Mouse (Mus musculus) G1E (cell line): Measurements from ENCODE around the gene Htra3. TPM values are rescaled to one million over a fixed set of nuclear protein-coding genes. Genes with fewer than 3 reads are reported as not detected.

Experiments used
- ATAC-seq: 2 replicates; pipeline ENCODE4 v1.8.0; 2016; ENCODE audit warnings: mild to moderate bottlenecking; ENCODE audit not compliant: insufficient number of reproducible peaks, poor library complexity, low FRiP score, severe bottlenecking; ENCODE audit errors: extremely low read depth
- DNase-seq: peaks from one replicate; pipeline ENCODE4 v3.0.0; 2012; ENCODE audit warnings: low spot score
- H3K27me3 ChIP-seq: 2 replicates; pipeline ENCODE4 v1.6.1; 2012; ENCODE audit warnings: mild to moderate bottlenecking, low read length, inconsistent platforms; ENCODE audit not compliant: insufficient read depth
- H3K36me3 ChIP-seq: replicated peaks from 2 replicates; pipeline ENCODE3; 2012; ENCODE audit warnings: mild to moderate bottlenecking, inconsistent platforms
- H3K4me1 ChIP-seq: 2 replicates; pipeline ENCODE4 v1.6.1; 2012; ENCODE audit warnings: low read depth, low read length, inconsistent platforms, mixed read lengths; ENCODE audit not compliant: insufficient read depth
- H3K4me3 ChIP-seq: 2 replicates; pipeline ENCODE4 v1.5.1; 2012; ENCODE audit warnings: low read depth, mild to moderate bottlenecking, inconsistent platforms, low read length, moderate library complexity, mixed read lengths
- H3K9me3 ChIP-seq: replicated peaks from 2 replicates; pipeline ENCODE4 v1.6.1; 2012; ENCODE audit warnings: inconsistent platforms
- CTCF ChIP-seq: IDR thresholded peaks from 2 replicates; pipeline ENCODE4 v1.5.1; 2012; ENCODE audit warnings: low read depth, low read length, inconsistent platforms, mixed read lengths
- GATA1 ChIP-seq: IDR thresholded peaks from 2 replicates; pipeline ENCODE4 v1.6.1; 2012; ENCODE audit warnings: borderline replicate concordance, low read length, inconsistent platforms, mixed read lengths
- GATA2 ChIP-seq: IDR thresholded peaks from 2 replicates; pipeline ENCODE4 v1.6.1; 2012; ENCODE audit warnings: low read depth, low read length, inconsistent platforms, borderline replicate concordance
- POLR2AphosphoS5 ChIP-seq: IDR thresholded peaks from 2 replicates; pipeline ENCODE4 v1.6.1; 2012; ENCODE audit warnings: low read depth, low read length, inconsistent platforms; ENCODE audit not compliant: insufficient replicate concordance
- TAL1 ChIP-seq: conservative IDR thresholded peaks from 2 replicates; pipeline ENCODE4 v1.6.1; 2012; ENCODE audit warnings: low read depth, low read length, inconsistent platforms, mixed read lengths
- polyA plus RNA-seq: library from polyadenylated mRNA; stranded (reverse); fragments of >175 nt; gene quantifications from 2 replicates; pipeline ENCODE4 v1.2.3, GENCODE M21; 2012
- total RNA-seq, 2 experiments: library from RNA; stranded (forward) in 1 of 2; stranded (reverse) in 1 of 2; fragments of 200-1000 nt in 1 of 2; fragments of >200 nt in 1 of 2; fragmentation: Nextera tagmentation in 1 of 2; gene quantifications; 2 replicates each; pipeline ENCODE4 v1.2.3; 2014 to 2017

Htra3 gene
- total RNA-seq (2014; fragmentation: Nextera tagmentation) (not detected in 2 replicates), total RNA-seq (2017) (0.17 TPM in 1 of 2 replicates, not detected in the other), polyA plus RNA-seq (not detected in 2 replicates)

DNA sequence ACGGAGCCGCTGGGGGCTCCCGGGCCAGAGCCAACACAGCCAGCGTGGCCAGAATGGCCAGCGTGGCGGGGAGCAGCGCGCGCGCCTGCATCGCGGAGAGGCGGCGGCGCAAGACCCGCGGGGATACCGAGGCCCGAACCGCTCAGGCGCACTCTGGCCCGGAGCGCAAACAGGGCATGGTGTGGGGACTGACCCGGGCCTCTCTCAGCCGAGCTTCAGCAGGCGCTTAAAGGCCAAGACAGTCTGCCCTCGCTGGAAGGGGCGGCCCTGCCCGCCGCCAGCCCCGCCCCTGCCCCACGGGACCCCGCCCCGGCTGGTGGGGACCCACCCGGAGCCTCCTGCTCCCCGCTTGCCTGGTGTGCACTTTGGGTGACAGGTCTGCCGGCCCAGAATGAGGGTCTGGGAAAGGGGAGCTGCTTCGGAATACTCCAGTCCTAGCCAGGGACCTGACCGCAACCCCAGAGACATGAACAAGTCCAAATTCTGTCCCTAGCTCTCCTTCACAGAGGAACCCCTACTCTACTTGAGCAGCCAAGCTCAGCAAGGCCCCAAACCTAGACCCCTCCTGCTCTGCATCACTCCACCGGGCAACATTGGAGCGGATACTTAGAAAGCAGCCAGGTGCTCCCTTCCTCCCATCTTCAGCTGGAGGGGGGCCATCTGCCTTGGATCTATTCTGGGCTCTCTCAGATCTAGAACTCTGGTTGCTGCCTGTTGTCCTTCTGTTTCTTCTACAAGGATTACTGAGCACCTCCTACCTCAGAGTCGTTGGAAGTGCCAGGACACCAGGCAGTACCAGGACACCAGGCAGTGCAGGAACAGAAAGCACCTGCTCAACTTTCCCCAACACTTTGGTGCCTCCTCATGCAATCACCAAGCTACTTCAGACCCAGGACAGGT lies at the start of gene Htra3:
Htra3 (minus strand) TSS at position 527 of the 900 bp plus-strand sequence.
- DNase-seq: no peak
- TF ChIP-seq POLR2AphosphoS5: no peak
- TF ChIP-seq CTCF: no peak
- ATAC-seq: no peak
- no peaks in the 10 kb centered on the region; the same call in 1 of the 2 replicates for H3K27me3 ChIP-seq
- H3K4me3 ChIP-seq: no peak within 1 kb of the TSS
- no peaks in the 10 kb centered on the region for H3K4me1 ChIP-seq
- no peaks in the 10 kb centered on the region for H3K36me3 ChIP-seq
- no peaks in the 10 kb centered on the region for H3K9me3 ChIP-seq

DNA sequence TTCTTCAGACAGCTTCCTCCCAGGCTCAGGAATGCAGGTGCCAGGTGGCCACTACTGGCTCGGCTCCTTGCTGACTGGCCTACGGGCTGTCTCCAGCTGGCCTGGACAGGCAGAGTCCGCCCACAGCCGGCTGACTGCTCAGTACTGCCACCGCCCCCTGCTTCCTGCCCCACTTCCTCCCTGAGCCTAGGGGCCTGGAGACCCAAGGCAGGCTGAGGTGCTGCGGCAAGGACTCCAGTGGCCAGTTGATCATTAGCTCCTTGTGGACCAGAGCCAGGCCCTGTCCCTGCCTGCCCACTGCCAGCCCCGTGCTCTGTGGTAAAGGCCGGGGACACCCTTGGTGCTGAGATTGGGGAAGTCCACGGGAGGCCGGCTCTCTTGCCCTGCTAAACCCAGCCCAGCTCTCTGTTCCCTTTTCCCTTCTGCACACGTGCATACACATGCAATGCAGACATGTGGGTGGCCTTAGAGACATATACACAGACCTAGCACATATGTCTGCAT lies 49.4 kb upstream of the Htra3 start:
- Histone ChIP-seq H3K9me3 (no peaks in the 10 kb centered on the region), H3K27me3 (0 out of 2 replicates have a peak, but pooled peaks cover 3% of the 10 kb centered on the region), H3K4me3 (no peak overlapping the region), H3K36me3 (no peaks in the 10 kb centered on the region), H3K4me1 (no peaks in the 10 kb centered on the region)
- no peak; the same call in 1 of the 2 replicates for ATAC-seq
- TF ChIP-seq CTCF (no peak), TAL1 (no peak), POLR2AphosphoS5 (no peak), GATA2 (no peak), GATA1 (no peak)
- no peak for DNase-seq

DNA sequence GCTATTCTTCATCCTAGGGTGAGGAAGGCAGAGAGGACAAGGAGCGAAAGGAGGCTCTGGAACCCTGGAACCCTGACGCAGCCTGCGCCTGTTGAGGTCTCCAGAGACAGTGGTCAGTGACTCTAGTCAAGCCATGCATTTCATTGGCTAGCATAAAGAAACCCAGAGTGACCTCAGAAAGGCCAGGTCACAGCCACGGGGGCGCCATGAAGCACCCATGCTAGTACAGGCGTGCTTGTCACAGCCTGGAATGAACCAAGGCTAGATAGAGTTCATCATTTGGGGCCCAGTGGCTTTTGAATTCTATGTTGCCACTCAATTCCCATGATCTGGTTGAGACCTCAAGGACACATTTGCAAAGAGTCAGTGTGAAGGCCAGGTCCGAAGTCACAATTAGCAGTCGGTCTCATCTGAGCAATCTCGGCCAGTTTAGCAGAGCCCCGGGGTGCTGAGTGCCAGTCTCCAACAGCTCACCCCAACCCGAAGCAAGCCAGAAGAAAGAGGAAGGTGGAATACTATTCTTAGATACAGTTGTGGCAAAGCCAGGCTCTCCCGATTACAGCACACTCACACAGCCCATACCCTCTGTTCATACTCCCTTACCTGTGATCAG lies 48.9 kb upstream of the Htra3 start:
- no peaks in the 10 kb centered on the region for H3K4me1 ChIP-seq

DNA sequence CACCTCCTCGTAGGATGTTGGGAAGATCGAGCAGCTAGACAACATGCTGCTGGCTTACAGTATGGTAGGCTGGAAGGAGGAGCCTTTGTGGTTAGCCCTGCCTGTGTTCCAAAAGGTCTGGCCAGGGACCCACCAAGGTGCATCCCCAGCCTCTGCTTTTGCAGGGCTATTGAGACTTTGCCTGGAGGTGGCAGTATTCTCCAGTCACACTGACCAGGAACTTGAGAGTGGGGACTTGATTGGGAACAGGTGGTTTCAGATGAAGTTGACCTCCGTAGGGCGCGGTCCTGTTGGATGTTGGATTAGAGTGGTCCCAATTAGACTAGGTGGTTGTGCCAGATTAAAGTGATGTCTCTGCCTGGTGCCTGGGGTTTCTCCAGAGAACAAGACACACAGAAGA lies 47.9 kb upstream of the Htra3 start:
- Histone ChIP-seq H3K9me3 (no peaks in the 10 kb centered on the region), H3K4me3 (no peak overlapping the region), H3K36me3 (no peaks in the 10 kb centered on the region), H3K4me1 (no peaks in the 10 kb centered on the region), H3K27me3 (peaks cover 6% of the 10 kb centered on the region; the same call in 1 of the 2 replicates)
- no peak for ATAC-seq
- DNase-seq: no peak
- TF ChIP-seq TAL1 (no peak), POLR2AphosphoS5 (no peak), GATA1 (no peak), CTCF (no peak), GATA2 (no peak)

More for the DNA sequence above, 48.9 kb upstream of the Htra3 start:
- Histone ChIP-seq H3K27me3 (peaks cover 6% of the 10 kb centered on the region; the same call in 1 of the 2 replicates), H3K4me3 (no peak overlapping the region), H3K9me3 (no peaks in the 10 kb centered on the region), H3K36me3 (no peaks in the 10 kb centered on the region)
- no peak for DNase-seq
- TF ChIP-seq GATA2: no peak
- no peak for TF ChIP-seq GATA1
- TF ChIP-seq TAL1: no peak
- TF ChIP-seq POLR2AphosphoS5: no peak
- no peak for TF ChIP-seq CTCF
- ATAC-seq: no peak

DNA sequence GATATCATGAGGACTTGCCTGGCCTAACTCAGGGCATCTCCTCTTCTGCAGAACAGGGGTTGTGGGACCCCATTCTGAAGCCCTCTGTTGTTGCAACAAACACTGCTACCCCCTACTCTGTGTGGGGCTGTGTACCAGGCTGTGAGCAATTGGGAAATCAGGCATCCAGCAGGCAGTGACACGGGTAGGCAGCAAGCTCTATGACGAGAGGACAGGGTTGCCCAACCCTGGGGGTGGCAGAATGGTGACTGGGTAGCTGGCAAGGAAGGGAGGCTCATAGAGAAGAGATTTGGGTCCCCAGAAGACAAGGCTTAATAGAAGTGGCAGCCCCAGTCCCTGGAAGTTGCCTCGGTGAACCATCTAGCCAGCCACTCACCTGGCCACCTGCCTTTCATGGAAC lies 46.3 kb upstream of the Htra3 start:
- Histone ChIP-seq H3K4me1 (no peaks in the 10 kb centered on the region), H3K9me3 (no peaks in the 10 kb centered on the region), H3K36me3 (no peaks in the 10 kb centered on the region), H3K27me3 (peaks cover 6% of the 10 kb centered on the region; the same call in 1 of the 2 replicates), H3K4me3 (no peak overlapping the region)
- TF ChIP-seq POLR2AphosphoS5 (no peak), TAL1 (no peak), CTCF (no peak), GATA2 (no peak), GATA1 (no peak)
- ATAC-seq (no peak), DNase-seq (no peak)

DNA sequence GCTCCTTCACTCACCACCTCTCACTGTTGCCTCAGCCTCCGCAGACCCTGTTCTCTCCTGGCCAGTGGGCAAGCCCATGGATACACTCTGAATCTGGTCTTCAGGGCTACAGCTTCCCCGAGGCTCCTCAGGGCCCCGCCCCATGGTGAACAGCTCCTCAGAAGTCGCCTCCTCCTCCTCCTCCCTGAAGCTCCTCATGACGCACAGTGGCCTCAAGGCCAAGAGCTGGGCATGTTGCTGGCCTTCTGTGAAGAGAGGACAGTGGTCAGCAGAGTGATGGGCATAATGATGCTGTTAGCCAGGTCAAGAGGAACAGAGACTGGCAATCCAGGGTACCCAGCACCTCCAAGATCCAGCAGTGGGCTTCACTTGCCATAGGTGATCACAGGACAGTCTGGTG lies 44.3 kb upstream of the Htra3 start:
- ATAC-seq: no peak
- no peak overlapping the region for H3K4me3 ChIP-seq
- DNase-seq: no peak
- no peak for TF ChIP-seq TAL1
- TF ChIP-seq CTCF: no peak
- TF ChIP-seq GATA2: no peak
- TF ChIP-seq GATA1: no peak
- TF ChIP-seq POLR2AphosphoS5: no peak
- no peaks in the 10 kb centered on the region for H3K36me3 ChIP-seq
- H3K4me1 ChIP-seq: no peaks in the 10 kb centered on the region
- no peaks in the 10 kb centered on the region for H3K9me3 ChIP-seq
- H3K27me3 ChIP-seq: peaks cover 8% of the 10 kb centered on the region; the same call in 1 of the 2 replicates
